Mouse (Mus musculus) gastrocnemius, postnatal 14 days (tissue): Measurements from ENCODE around the gene Olfr828. TPM values are rescaled to one million over a fixed set of nuclear protein-coding genes. Genes with fewer than 3 reads are reported as not detected.

Experiments
- DNase-seq: peaks from one replicate; pipeline ENCODE4 v3.0.0; 2021; ENCODE audit warnings: mixed read lengths
- intact Hi-C: fragments of 180-260 bp; cut with DNase I; formaldehyde crosslinking; loops from one replicate; pipeline ENCODE4 v1.15.1; 2025; ENCODE audit warnings: low total_unique reads
- long read RNA-seq, 2 experiments: library from polyadenylated mRNA; stranded (forward); transcript quantifications; one replicate each; pipeline ENCODE4 v2.0.0; 2021
- total RNA-seq, 2 experiments: library from RNA; stranded (reverse); gene quantifications; 2 replicates each; pipeline ENCODE4 v1.2.3; 2021

Olfr828 gene
- not detected for total RNA-seq
- long read RNA-seq, experiment 1: 0 reads
- long read RNA-seq, experiment 2: 0 reads

GRCm38 (mm10) chr9:18819426-18819825 is at the start of gene Olfr828:
TSS of gene Olfr828 (minus strand) at chr9:18819526.
- no peak for DNase-seq
- intact Hi-C loops: no loop called here

GRCm38 (mm10) chr9:18854633-18855032 is 35.3 kb upstream of the Olfr828 start, which contains the start of gene Olfr829:
TSS of gene Olfr829 (plus strand) at chr9:18854933.
- no peak for DNase-seq
- intact Hi-C loops: no loop called here

GRCm38 (mm10) chr9:18785316-18785715 is 34.0 kb downstream of the Olfr828 start:
- DNase-seq: no peak
- intact Hi-C loops: no loop called here

- peak; percentile 3 for DNase-seq
- intact Hi-C loops: no loop called here
These were observed 39.9 kb downstream of the Olfr828 start for GRCm38 (mm10) chr9:18779476-18779875.

DNA sequence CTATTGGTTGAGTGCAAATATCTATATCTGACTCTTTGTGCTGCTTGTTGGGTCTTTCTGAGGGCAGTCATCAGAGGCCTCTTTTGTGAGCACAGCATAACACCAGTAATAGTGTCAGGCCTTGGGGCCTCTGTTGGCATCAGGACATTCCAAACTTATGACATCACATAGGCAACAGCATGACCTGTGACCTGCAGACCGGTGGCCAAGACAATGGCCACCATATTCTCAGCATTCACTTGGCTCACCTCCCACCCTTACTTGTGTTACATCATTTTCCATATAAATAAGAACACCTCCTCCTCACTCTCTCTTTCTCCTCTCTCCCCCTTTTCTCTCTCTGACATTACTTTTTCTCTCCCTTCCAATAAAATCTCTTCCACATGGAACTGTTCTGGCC is 40.3 kb downstream of the Olfr828 start:
- intact Hi-C loops: no loop called here
- no peak for DNase-seq

Other genes starting within 250 kb of the Olfr828 start
- not detected for gene Muc16, start 145.0 kb downstream of the Olfr828 start, total RNA-seq
- not detected for gene Olfr24, start 55.5 kb downstream of the Olfr828 start, total RNA-seq
- gene Olfr829, start 35.4 kb upstream of the Olfr828 start, total RNA-seq: not detected
- gene Olfr830, start 55.2 kb upstream of the Olfr828 start, total RNA-seq: not detected
- gene Olfr832, start 117.6 kb upstream of the Olfr828 start, total RNA-seq: not detected
- not detected for gene Olfr834, start 168.5 kb upstream of the Olfr828 start, total RNA-seq
- gene Olfr835, start 213.2 kb upstream of the Olfr828 start, total RNA-seq: not detected